Mouse (Mus musculus) thymus, adult 2 months (tissue): ENCODE measurements around the gene Aim2. TPM values are rescaled to one million over a fixed set of nuclear protein-coding genes. Genes with fewer than 3 reads are reported as not detected.

Source experiments
- DNase-seq: peaks from one replicate; pipeline ENCODE4 v3.0.0; 2021
- H3K27ac ChIP-seq: fragments of 200-500 bp; 2 replicates; pipeline ENCODE4 v1.5.1; 2012; ENCODE audit warnings: low read length, control low read depth; ENCODE audit not compliant: control insufficient read depth, insufficient read depth
- H3K27me3 ChIP-seq: fragments of 200-500 bp; 2 replicates; pipeline ENCODE4 v1.6.1; 2012; ENCODE audit warnings: mild to moderate bottlenecking, low read length, moderate library complexity, mixed read lengths; ENCODE audit not compliant: control insufficient read depth, insufficient read depth
- H3K36me3 ChIP-seq: fragments of 200-500 bp; 2 replicates; pipeline ENCODE4 v1.6.1; 2012; ENCODE audit warnings: mild to moderate bottlenecking, low read length, moderate library complexity; ENCODE audit not compliant: control insufficient read depth, insufficient read depth
- H3K4me1 ChIP-seq: fragments of 200-500 bp; replicated peaks from 2 replicates; pipeline ENCODE4 v1.6.1; 2012; ENCODE audit warnings: low read length; ENCODE audit not compliant: control insufficient read depth, insufficient read depth
- H3K4me3 ChIP-seq: fragments of 200-500 bp; 2 replicates; pipeline ENCODE4 v1.5.1; 2012; ENCODE audit warnings: mild to moderate bottlenecking, low read length, control low read depth, moderate library complexity; ENCODE audit not compliant: control insufficient read depth, insufficient read depth
- CTCF ChIP-seq: fragments of 200-500 bp; IDR thresholded peaks from 2 replicates; pipeline ENCODE4 v1.5.1; 2012; ENCODE audit warnings: mild to moderate bottlenecking, control low read depth, low read length, moderate library complexity, borderline replicate concordance; ENCODE audit not compliant: control insufficient read depth, poor library complexity, insufficient read depth; ENCODE audit errors: extremely low read depth
- POLR2A ChIP-seq: fragments of 200-500 bp; IDR thresholded peaks from 2 replicates; pipeline ENCODE4 v1.6.1; 2012; ENCODE audit warnings: mild to moderate bottlenecking, low read length, control low read depth, moderate library complexity; ENCODE audit not compliant: control insufficient read depth, poor library complexity, insufficient read depth; ENCODE audit errors: extremely low read depth
- WGBS: fragments of 180-500 bp; shearing (Covaris S2); methylation state at CpG from one replicate; pipeline ENCODE4 v1.1.7; 2018; 5-methylcytosine and 5-hydroxymethylcytosine counted together
- polyA plus RNA-seq: library from polyadenylated mRNA; depleted of rRNA; stranded (reverse); fragments of >200 nt; gene quantifications from 2 replicates; pipeline ENCODE4 v1.2.3, GENCODE M21; 2012

Aim2 gene
- polyA plus RNA-seq, 1 experiment, result 7.4 TPM

- 4% methylated on average over 44 of the region's 46 CpGs for WGBS
- Histone ChIP-seq H3K36me3 (no peaks in the 10 kb centered on the region), H3K27me3 (peaks cover 2% of the 10 kb centered on the region; the same call in 1 of the 2 replicates), H3K27ac (no peak within 1 kb of the TSS), H3K4me1 (no peaks in the 10 kb centered on the region), H3K4me3 (no peak within 1 kb of the TSS)
- no peak for TF ChIP-seq CTCF
- no peak for TF ChIP-seq POLR2A
- DNase-seq, result no peak
Observed at GRCm38 (mm10) chr1:173367356-173368046, 16.8 kb downstream of the Aim2 start, which contains the start of gene Cadm3. TSS of gene Cadm3 (minus strand) at chr1:173367695.

- DNase-seq, result no peak
Observed at GRCm38 (mm10) chr1:173369611-173370010, 18.9 kb downstream of the Aim2 start.

GRCm38 (mm10) chr1:173370456-173370855 lies 19.8 kb downstream of the Aim2 start:
- DNase-seq, result no peak
- Histone ChIP-seq H3K36me3 (no peaks in the 10 kb centered on the region), H3K27ac (no peak overlapping the region), H3K27me3 (peaks cover 2% of the 10 kb centered on the region; the same call in 1 of the 2 replicates), H3K4me3 (no peak overlapping the region), H3K4me1 (no peaks in the 10 kb centered on the region)
- TF ChIP-seq POLR2A, result no peak
- no peak for TF ChIP-seq CTCF
- 70% methylated on average over 6 of the region's 6 CpGs for WGBS

More at GRCm38 (mm10) chr1:173369611-173370010, 18.9 kb downstream of the Aim2 start:
- Histone ChIP-seq H3K36me3 (no peaks in the 10 kb centered on the region), H3K4me1 (no peaks in the 10 kb centered on the region), H3K27me3 (peaks cover 2% of the 10 kb centered on the region; the same call in 1 of the 2 replicates), H3K4me3 (no peak overlapping the region), H3K27ac (no peak overlapping the region)
- no peak for TF ChIP-seq CTCF
- WGBS, result 66% methylated on average over 2 of the region's 2 CpGs

GRCm38 (mm10) chr1:173371586-173371985 lies 20.9 kb downstream of the Aim2 start:
- TF ChIP-seq CTCF (no peak), POLR2A (no peak)
- no peak for DNase-seq
- peaks cover under 1% of the 10 kb centered on the region; the same call in 1 of the 2 replicates for H3K27me3 ChIP-seq
- WGBS, result 86% methylated on average over 6 of the region's 6 CpGs
- H3K4me3 ChIP-seq, result no peak overlapping the region
- no peak overlapping the region for H3K27ac ChIP-seq
- no peaks in the 10 kb centered on the region for H3K4me1 ChIP-seq
- no peaks in the 10 kb centered on the region for H3K36me3 ChIP-seq

GRCm38 (mm10) chr1:173374020-173374419 lies 23.3 kb downstream of the Aim2 start:
- Histone ChIP-seq H3K27ac (no peak overlapping the region), H3K4me1 (no peaks in the 10 kb centered on the region), H3K4me3 (no peak overlapping the region), H3K36me3 (no peaks in the 10 kb centered on the region), H3K27me3 (no peaks in the 10 kb centered on the region)
- DNase-seq, result no peak
- WGBS, result 6% methylated on average over 7 of the region's 7 CpGs
- TF ChIP-seq POLR2A (no peak), CTCF (no peak)

- Histone ChIP-seq H3K27me3 (no peaks in the 10 kb centered on the region), H3K4me1 (no peaks in the 10 kb centered on the region), H3K4me3 (no peak overlapping the region), H3K36me3 (no peaks in the 10 kb centered on the region), H3K27ac (no peak overlapping the region)
- TF ChIP-seq POLR2A, result no peak
- no peak for TF ChIP-seq CTCF
- peak; percentile 15 for DNase-seq
- 26% methylated on average over 13 of the region's 13 CpGs for WGBS
Observed at GRCm38 (mm10) chr1:173377380-173378112, 26.9 kb downstream of the Aim2 start.
